Mouse (Mus musculus) liver, embryonic 14.5 days (tissue): ENCODE data around the gene Ireb2. TPM values are rescaled to one million over a fixed set of nuclear protein-coding genes. Genes with fewer than 3 reads are reported as not detected.

Experiments
- ATAC-seq: fragments of 200-750 bp; cut with Nextera tagmentation; 2 replicates; pipeline ENCODE4 v1.8.0; 2017; ENCODE audit warnings: moderate number of reproducible peaks, mild to moderate bottlenecking, moderate library complexity; ENCODE audit not compliant: insufficient read depth
- DNase-seq, 3 experiments: peaks; one replicate each; pipeline ENCODE4 v3.0.0-alpha.2; 2012 to 2013; ENCODE audit warnings: low read depth in 3 of 3, low spot score in 3 of 3
- H3K27ac ChIP-seq: fragments of 300-500 bp; sonication (generic); 2 replicates; pipeline ENCODE4 v1.5.1; 2014; ENCODE audit warnings: moderate library complexity, mild to moderate bottlenecking, control low read depth, inconsistent platforms
- H3K27me3 ChIP-seq: fragments of 300-500 bp; sonication (generic); 2 replicates; pipeline ENCODE4 v1.6.1; 2014; ENCODE audit warnings: mild to moderate bottlenecking, low read length, moderate library complexity; ENCODE audit not compliant: control insufficient read depth, insufficient read depth
- H3K36me3 ChIP-seq: fragments of 300-500 bp; sonication (generic); replicated peaks from 2 replicates; pipeline ENCODE4 v1.6.1; 2014; ENCODE audit warnings: low read depth; ENCODE audit not compliant: control insufficient read depth, insufficient read depth
- H3K4me1 ChIP-seq, 2 experiments: fragments of 200-500 bp in 1 of 2; fragments of 300-500 bp in 1 of 2; sonication (generic) in 1 of 2; replicated peaks; 2 replicates each; pipeline ENCODE4 v1.6.1; 2012 to 2014; ENCODE audit warnings: antibody characterized with exemption in 1 of 2, inconsistent platforms in 1 of 2, low read length in 1 of 2; ENCODE audit not compliant: control insufficient read depth in 2 of 2, insufficient read depth in 2 of 2
- H3K4me2 ChIP-seq: fragments of 300-500 bp; sonication (generic); 2 replicates; pipeline ENCODE4 v1.6.1; 2014; ENCODE audit warnings: low read depth, mild to moderate bottlenecking, control low read depth, moderate library complexity
- H3K4me3 ChIP-seq, 2 experiments: fragments of 200-500 bp in 1 of 2; fragments of 300-500 bp in 1 of 2; sonication (generic) in 1 of 2; 2 replicates each; pipeline ENCODE4 v1.5.1; 2012 to 2014; ENCODE audit warnings: low read depth in 2 of 2, low read length in 2 of 2, mild to moderate bottlenecking in 2 of 2, control low read depth in 1 of 2, inconsistent platforms in 1 of 2, moderate library complexity in 1 of 2; ENCODE audit not compliant: insufficient read depth in 1 of 2
- H3K9ac ChIP-seq: fragments of 300-500 bp; sonication (generic); replicated peaks from 2 replicates; pipeline ENCODE4 v1.6.1; 2014; ENCODE audit warnings: mild to moderate bottlenecking, control low read depth, moderate library complexity
- H3K9me3 ChIP-seq: fragments of 300-500 bp; sonication (generic); 2 replicates; pipeline ENCODE4 v1.6.1; 2016; ENCODE audit warnings: low read length, mixed read lengths; ENCODE audit not compliant: control insufficient read depth
- CTCF ChIP-seq: IDR thresholded peaks from 2 replicates; pipeline ENCODE4 v1.5.1; 2016; ENCODE audit warnings: antibody characterized with exemption, low read depth, control low read depth
- EP300 ChIP-seq: IDR thresholded peaks from 2 replicates; pipeline ENCODE4 v1.6.1; 2016; ENCODE audit warnings: antibody characterized with exemption, low read depth
- WGBS: fragments of 180-500 bp; shearing (Covaris S2); extraction: QIAGEN DNeasy Blood & Tissue Kit; methylation state at CpG from one replicate; pipeline ENCODE4 v1.1.7; 2014; ENCODE audit not compliant: insufficient replicate concordance; 5-methylcytosine and 5-hydroxymethylcytosine counted together
- polyA plus RNA-seq, 2 experiments: library from polyadenylated mRNA; depleted of rRNA in 1 of 2; stranded (reverse) in 1 of 2; unstranded in 1 of 2; fragments of >200 nt; fragmentation: Nextera tagmentation in 1 of 2; extraction: Ambion mirVana in 1 of 2; gene quantifications; 2 replicates each; pipeline versions ENCODE4 v1.2.1 to v1.2.3; 2012 to 2014

Gene Ireb2
- polyA plus RNA-seq, 2 experiments = 8.9 to 12.3 TPM

GRCm38 (mm10) chr9:54853619-54854018, 10.0 kb upstream of the Ireb2 start:
- no peaks in the 10 kb centered on the region for H3K4me1 ChIP-seq
- H3K27me3 ChIP-seq = no peaks in the 10 kb centered on the region
- DNase-seq (no peak), ATAC-seq (no peak)
- no peak overlapping the region for H3K27ac ChIP-seq
- H3K9me3 ChIP-seq = no peaks in the 10 kb centered on the region
- H3K4me2 ChIP-seq = no peak overlapping the region
- H3K36me3 ChIP-seq = no peaks in the 10 kb centered on the region
- no peak overlapping the region for H3K9ac ChIP-seq
- TF ChIP-seq EP300 (no peak), CTCF (no peak)
- WGBS = 48% methylated on average over 4 of the region's 4 CpGs
- H3K4me3 ChIP-seq = no peak overlapping the region

- no peak for ATAC-seq
- 16% methylated on average over 6 of the region's 6 CpGs for WGBS
Observed at GRCm38 (mm10) chr9:54855638-54856037, 8.0 kb upstream of the Ireb2 start.

GRCm38 (mm10) chr9:54856121-54856520, 7.5 kb upstream of the Ireb2 start:
- Histone ChIP-seq H3K9me3 (no peaks in the 10 kb centered on the region), H3K4me1 (no peaks in the 10 kb centered on the region), H3K36me3 (no peaks in the 10 kb centered on the region), H3K4me3 (no peak overlapping the region), H3K27me3 (no peaks in the 10 kb centered on the region), H3K9ac (no peak overlapping the region), H3K27ac (no peak overlapping the region), H3K4me2 (no peak overlapping the region)
- 60% methylated on average over 6 of the region's 6 CpGs for WGBS
- TF ChIP-seq CTCF (no peak), EP300 (no peak)
- ATAC-seq = no peak
- no peak for DNase-seq

More at GRCm38 (mm10) chr9:54855638-54856037, 8.0 kb upstream of the Ireb2 start:
- DNase-seq = no peak
- no peaks in the 10 kb centered on the region for H3K4me1 ChIP-seq
- no peaks in the 10 kb centered on the region for H3K36me3 ChIP-seq
- H3K4me3 ChIP-seq = no peak overlapping the region
- TF ChIP-seq EP300 (no peak), CTCF (no peak)
- no peak overlapping the region for H3K4me2 ChIP-seq
- H3K9ac ChIP-seq = no peak overlapping the region
- H3K27me3 ChIP-seq = no peaks in the 10 kb centered on the region
- no peak overlapping the region for H3K27ac ChIP-seq
- no peaks in the 10 kb centered on the region for H3K9me3 ChIP-seq

GRCm38 (mm10) chr9:54857474-54857873, 6.1 kb upstream of the Ireb2 start:
- no peak for TF ChIP-seq CTCF
- TF ChIP-seq EP300 = no peak
- Histone ChIP-seq H3K4me3 (no peak overlapping the region), H3K27ac (no peak overlapping the region), H3K36me3 (no peaks in the 10 kb centered on the region), H3K4me1 (no peaks in the 10 kb centered on the region), H3K9ac (no peak overlapping the region), H3K9me3 (no peaks in the 10 kb centered on the region), H3K4me2 (no peak overlapping the region), H3K27me3 (no peaks in the 10 kb centered on the region)
- DNase-seq (no peak), ATAC-seq (no peak)
- 19% methylated on average over 3 of the region's 3 CpGs for WGBS

- H3K36me3 ChIP-seq = peaks cover 1% of the 10 kb centered on the region
- no peaks in the 10 kb centered on the region for H3K27me3 ChIP-seq
- no peak overlapping the region for H3K27ac ChIP-seq
- H3K9ac ChIP-seq = no peak overlapping the region
- WGBS = 65% methylated on average over 7 of the region's 7 CpGs
- no peak overlapping the region for H3K4me2 ChIP-seq
- H3K4me3 ChIP-seq = no peak overlapping the region
- TF ChIP-seq EP300 (no peak), CTCF (no peak)
- ATAC-seq (no peak), DNase-seq (no peak)
- peaks cover 6 to 11% of the 10 kb centered on the region in 2 experiments; a peak in 3 of 4 replicates for H3K4me1 ChIP-seq
- no peaks in the 10 kb centered on the region for H3K9me3 ChIP-seq
Observed at GRCm38 (mm10) chr9:54860526-54860925, 3.1 kb upstream of the Ireb2 start.

GRCm38 (mm10) chr9:54878759-54879158, 15.2 kb downstream of the Ireb2 start:
- TF ChIP-seq EP300 = no peak
- TF ChIP-seq CTCF = no peak
- Histone ChIP-seq H3K9me3 (no peaks in the 10 kb centered on the region), H3K4me3 (no peak overlapping the region), H3K4me2 (no peak overlapping the region), H3K4me1 (no peaks in the 10 kb centered on the region), H3K36me3 (peaks cover 15% of the 10 kb centered on the region), H3K27ac (no peak overlapping the region), H3K9ac (no peak overlapping the region), H3K27me3 (no peaks in the 10 kb centered on the region)
- 94% methylated on average over 1 of the region's 1 CpGs for WGBS
- no peak for ATAC-seq
- no peak for DNase-seq
